22 mouse cellular contexts compared by ENCODE assay signal in the genomic region with DNA sequence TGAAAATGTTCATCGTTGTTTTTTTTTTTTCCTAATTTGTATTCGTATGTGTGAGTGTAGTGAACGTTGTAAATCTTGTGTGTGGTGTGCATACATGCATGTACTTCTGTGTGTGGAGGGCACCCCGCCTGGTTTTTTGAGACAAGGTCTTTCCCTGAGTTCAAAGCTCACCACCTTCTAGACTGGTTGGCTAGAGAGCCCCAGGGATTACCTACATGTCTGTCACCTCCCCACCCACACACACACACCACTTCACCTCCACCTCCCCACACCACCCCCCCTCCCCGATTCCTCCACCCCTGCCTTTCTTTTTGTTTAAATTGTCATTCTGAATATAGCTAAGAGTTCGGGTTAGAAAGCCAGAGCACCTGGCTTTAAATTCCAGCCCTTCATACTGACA. TPM values are rescaled to one million over a fixed set of nuclear protein-coding genes. Genes with fewer than 3 reads are reported as not detected.
A peak's percentile ranks its signal among the peaks of the same experiment; 100 is the strongest.
DNase-seq lines count a peak whose midpoint lies in the region; ATAC-seq and TF ChIP-seq lines count a peak whose summit lies in the region.
"Had no signal": no experiment of that assay in that cellular context is flagged by ENCODE, and none has a peak within 500 bp of the region (broad histone marks: within the 10 kb centered on the region; RNA-seq: fewer than 3 reads in every experiment).

No protein-coding gene starts in this region.

- DNase-seq in CD4-positive, CD25-positive, alpha-beta regulatory T cell, adult 2 months (ENCODE audit: low read depth, low spot score): peak; percentile 67
- DNase-seq in CD4-positive helper T cell, adult 2 months (ENCODE audit: low read depth, low spot score): peak; percentile 82
- DNase-seq in induced T-regulatory cell, adult 2 months (ENCODE audit: low read depth): peak; percentile 74
- DNase-seq in left cerebral cortex, postnatal 25 days (ENCODE audit: low spot score in 2 of 2): no peak
- no peak for DNase-seq in kidney, postnatal 14 days
- DNase-seq: adrenal gland, adult 8-10 months; adrenal gland, postnatal 14 days; adrenal gland, postnatal 36 days; B cell, adult 2 months; cerebellum, adult 11-12 months; cerebellum, adult 2 months; cerebellum, adult 9-10 months; cerebellum, postnatal 14 days; cerebellum, postnatal 36 days; forebrain, postnatal 0 days had no signal

- TF ChIP-seq POLR2A in small intestine, adult 2 months (IDR thresholded peaks at IDR 0.05; ENCODE audit: low read depth, low read length): no peak

- no peak for TF ChIP-seq CTCF in small intestine, adult 2 months (IDR thresholded peaks at IDR 0.05; ENCODE audit: extremely low read depth, insufficient read length, insufficient replicate concordance, low read depth, low read length)

- 52% methylated on average over 6 of the region's 6 CpGs for WGBS in small intestine, adult 2 months

- intact Hi-C loops in left cerebral cortex, postnatal 25 days (cut with DNase I): no loop called here

- H3K4me1 ChIP-seq in small intestine, adult 2 months (ENCODE audit: control insufficient read depth, insufficient read depth, insufficient read length, low read length): peaks cover 12% of the 10 kb centered on the region

- H3K36me3 ChIP-seq in small intestine, adult 2 months (ENCODE audit: control insufficient read depth, insufficient read depth, low read length): no peaks in the 10 kb centered on the region
- H3K36me3 ChIP-seq: embryonic facial prominence, embryonic 10.5 days; embryonic facial prominence, embryonic 12.5 days; forebrain, embryonic 15.5 days had no signal

- no peak for ATAC-seq in CD4-positive, CD25-positive, alpha-beta regulatory T cell, adult 4 months
- ATAC-seq: forebrain, embryonic 13.5 days; forebrain, embryonic 15.5 days; forebrain, postnatal 0 days had no signal

- no peak overlapping the region for H3K4me3 ChIP-seq in small intestine, adult 2 months (ENCODE audit: low read depth, low read length)
- H3K4me3 ChIP-seq: embryonic facial prominence, embryonic 10.5 days; embryonic facial prominence, embryonic 12.5 days; forebrain, embryonic 13.5 days; forebrain, embryonic 15.5 days had no signal

- H3K27me3 ChIP-seq in small intestine, adult 2 months (ENCODE audit: control insufficient read depth, insufficient read depth, low read length): peaks cover 21% of the 10 kb centered on the region

- peak overlapping the region; percentile 46; the same call in 1 of the 2 replicates for H3K27ac ChIP-seq in small intestine, adult 2 months (ENCODE audit: insufficient read depth, low read depth, low read length)
- H3K27ac ChIP-seq: embryonic facial prominence, embryonic 10.5 days; embryonic facial prominence, embryonic 12.5 days; forebrain, embryonic 13.5 days; forebrain, embryonic 15.5 days had no signal

RNA-seq across cellular contexts. Expression of a gene that starts 7.1 kb away (rescaled TPM):
- polyA plus RNA-seq in CD4-positive, CD25-positive, alpha-beta regulatory T cell, adult 4 months (2017; shearing (Covaris generic)): 100 to 1,000 TPM in 1 of 2 experiments, 10 to 100 TPM in 1; 51.7 to 101 TPM
- 3.0 and 6.0 TPM in 2 replicates for polyA plus RNA-seq in small intestine, adult 2 months (2012; rRNA removed)
- 10 to 100 TPM in 1 of 2 experiments, 1 to 10 TPM in 1; 8.3 to 11.6 TPM for total RNA-seq in left cerebral cortex, postnatal 25 days (2021)
- total RNA-seq: common myeloid progenitor, adult 5-6 weeks had no signal

Comparison
In these comparisons a context has a peak if more than half of its experiments do, and no peak if none do; other contexts are left out.
1. DNase-seq: peak in CD4-positive, CD25-positive, alpha-beta regulatory T cell, adult 2 months (single experiment), CD4-positive helper T cell, adult 2 months (single experiment) and induced T-regulatory cell, adult 2 months (single experiment); none in left cerebral cortex, postnatal 25 days (0 of 2) and kidney, postnatal 14 days (single experiment).